Mouse (Mus musculus): Measurements from ENCODE around the gene Cdip1. TPM values are rescaled to one million over a fixed set of nuclear protein-coding genes. Genes with fewer than 3 reads are reported as not detected.
A peak's percentile ranks its signal among the peaks of the same experiment; 100 is the strongest.

Gene Cdip1
- total and polyA plus RNA-seq, 3 experiments: 58.4 to 94.3 (median 65.6) TPM

DNA sequence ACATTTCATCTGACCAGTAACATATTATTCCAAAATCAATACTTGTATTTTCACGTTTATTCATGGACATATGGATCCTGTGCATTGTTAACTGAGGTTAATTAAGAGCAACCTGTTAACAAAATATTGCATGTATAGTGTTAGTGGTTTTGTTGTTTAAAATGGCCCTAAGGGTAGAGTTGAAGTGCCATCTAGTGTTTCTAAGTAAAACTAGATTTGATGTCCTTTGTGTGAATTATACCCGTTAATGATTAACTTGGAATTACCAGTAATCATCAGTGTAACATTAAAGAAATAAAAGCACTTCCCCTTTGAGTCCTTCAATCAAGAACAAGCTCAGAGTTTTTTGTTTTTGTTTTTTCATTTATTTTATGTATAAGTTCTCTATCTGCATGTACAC is 1.2 kb upstream of the Cdip1 start:
- Histone ChIP-seq H3K9ac (ENCODE audit: low read depth, low read length) (no peak overlapping the region), H3K27ac (no peak overlapping the region), H3K36me3 (ENCODE audit: control insufficient read depth, insufficient read depth, low read length) (peaks cover 16% of the 10 kb centered on the region), H3K4me1 (ENCODE audit: control insufficient read depth, insufficient read depth, low read length) (peaks cover 6% of the 10 kb centered on the region), H3K27me3 (ENCODE audit: control insufficient read depth, insufficient read depth, low read length) (no peaks in the 10 kb centered on the region), H3K79me2 (replicated peaks; ENCODE audit: control insufficient read depth, insufficient read depth, low read length) (peaks cover 2% of the 10 kb centered on the region; the same call in 1 of the 2 replicates), H3K4me3 (no peak overlapping the region)
- peak; percentile 82 for TF ChIP-seq CTCF (IDR thresholded peaks at IDR 0.05)
- TF ChIP-seq EP300 (IDR thresholded peaks at IDR 0.05; ENCODE audit: insufficient read depth, low read depth, low read length): no peak
- intact Hi-C loops (cut with DNase I): loop anchor here (1.0 to 5.0 kb wide), 4 partner anchors 71 to 161 kb away; partner anchors contain the start of gene Coro7
- WGBS: 29% methylated on average over 2 of the region's 2 CpGs
- no peak for DNase-seq

DNA sequence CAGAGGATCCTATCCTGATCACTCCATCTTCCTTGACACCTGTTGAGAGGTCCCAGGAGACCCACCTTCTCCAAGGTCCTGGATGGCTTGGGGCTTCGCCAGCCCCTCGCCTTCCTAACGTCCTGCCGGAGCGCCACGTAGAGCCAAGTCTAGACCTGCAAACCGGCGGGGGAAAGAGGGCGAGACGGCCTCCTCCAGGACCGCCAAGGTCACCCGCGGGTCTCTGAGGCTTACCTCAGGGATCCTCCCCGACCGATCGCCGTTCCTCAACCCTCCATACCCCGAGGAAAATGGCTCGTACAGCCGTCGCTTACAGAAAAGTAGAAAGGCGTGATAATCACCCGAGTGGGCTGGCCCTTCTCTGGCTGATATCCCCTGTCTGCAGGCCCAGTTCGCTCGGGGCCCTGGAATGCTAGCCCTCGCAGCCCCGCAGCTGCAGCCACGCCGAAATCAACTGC is 752 bp downstream of the Cdip1 start:
- Histone ChIP-seq H3K27me3 (ENCODE audit: control insufficient read depth, insufficient read depth, low read length) (no peaks in the 10 kb centered on the region), H3K79me2 (replicated peaks; ENCODE audit: control insufficient read depth, insufficient read depth, low read length) (peaks cover 4% of the 10 kb centered on the region; the same call in 1 of the 2 replicates), H3K4me3 (peak overlapping the region; percentile 84), H3K27ac (peak overlapping the region; percentile 100), H3K9ac (ENCODE audit: low read depth, low read length) (peak overlapping the region; percentile 92), H3K4me1 (ENCODE audit: control insufficient read depth, insufficient read depth, low read length) (peaks cover 8% of the 10 kb centered on the region), H3K36me3 (ENCODE audit: control insufficient read depth, insufficient read depth, low read length) (peaks cover 27% of the 10 kb centered on the region)
- TF ChIP-seq CTCF (IDR thresholded peaks at IDR 0.05) (no peak), POLR2A (IDR thresholded peaks at IDR 0.05; ENCODE audit: insufficient read depth, low read depth, low read length) (no peak), EP300 (IDR thresholded peaks at IDR 0.05; ENCODE audit: insufficient read depth, low read depth, low read length) (no peak)
- intact Hi-C loops (cut with DNase I): loop anchor here (2.0 to 10.0 kb wide), 3 partner anchors 19 to 235 kb away; partner anchors contain the start of genes Hmox2 and Tfap4
- DNase-seq: no peak
- WGBS: under 1% methylated on average over 29 of the region's 29 CpGs

DNA sequence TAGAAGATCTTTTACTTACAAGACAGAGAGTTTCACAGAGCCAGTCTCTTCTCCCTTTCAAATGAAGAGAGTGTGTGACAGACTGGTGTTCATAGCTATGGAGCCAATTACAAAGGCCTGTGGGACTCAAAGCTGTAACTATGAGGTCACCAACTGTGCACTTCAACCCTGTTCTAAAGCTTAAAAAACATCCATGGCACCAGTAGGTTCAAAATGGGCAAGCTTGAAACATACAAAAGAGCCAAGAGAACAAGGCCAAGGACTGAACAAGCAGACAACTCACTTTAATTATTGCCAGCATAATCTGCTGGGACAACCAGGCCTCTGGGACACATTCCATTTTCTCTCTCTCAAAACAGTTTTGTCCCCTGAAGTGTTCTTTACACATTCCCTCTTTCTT is 1.9 kb downstream of the Cdip1 start:
- peaks cover 12% of the 10 kb centered on the region for H3K4me1 ChIP-seq (ENCODE audit: control insufficient read depth, insufficient read depth, low read length)
- intact Hi-C loops (cut with DNase I): loop anchor here (2.0 to 10.0 kb wide), 3 partner anchors 17 to 233 kb away; partner anchors contain the start of genes Hmox2 and Tfap4
- no peak for TF ChIP-seq EP300 (IDR thresholded peaks at IDR 0.05; ENCODE audit: insufficient read depth, low read depth, low read length)
- no peak for TF ChIP-seq CTCF (IDR thresholded peaks at IDR 0.05)
- no peak for TF ChIP-seq POLR2A (IDR thresholded peaks at IDR 0.05; ENCODE audit: insufficient read depth, low read depth, low read length)
- H3K4me3 ChIP-seq: no peak overlapping the region
- H3K36me3 ChIP-seq (ENCODE audit: control insufficient read depth, insufficient read depth, low read length): peaks cover 35% of the 10 kb centered on the region
- no peak overlapping the region for H3K9ac ChIP-seq (ENCODE audit: low read depth, low read length)
- H3K27me3 ChIP-seq (ENCODE audit: control insufficient read depth, insufficient read depth, low read length): no peaks in the 10 kb centered on the region
- H3K79me2 ChIP-seq (replicated peaks; ENCODE audit: control insufficient read depth, insufficient read depth, low read length): peaks cover 4% of the 10 kb centered on the region; the same call in 1 of the 2 replicates
- H3K27ac ChIP-seq: no peak overlapping the region
- DNase-seq: no peak

DNA sequence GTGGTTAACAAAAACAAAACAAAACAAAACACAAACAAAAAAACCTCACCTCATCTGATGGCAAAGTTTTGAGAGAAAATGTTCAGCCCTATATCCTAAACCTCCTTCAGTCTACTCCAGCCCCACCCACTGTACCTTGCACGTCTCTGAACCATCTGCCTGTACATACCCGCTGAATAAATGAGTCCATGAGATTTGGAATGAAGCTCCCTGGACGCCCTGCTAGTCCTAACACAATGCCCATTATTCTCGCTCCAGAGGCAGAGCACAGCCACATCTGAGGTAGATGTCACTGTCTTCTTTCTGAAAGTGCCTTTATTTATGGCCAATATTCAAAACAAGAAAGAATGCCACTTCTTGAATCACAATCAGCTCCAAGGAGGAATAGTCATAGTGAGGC is 4.4 kb downstream of the Cdip1 start:
- Histone ChIP-seq H3K36me3 (ENCODE audit: control insufficient read depth, insufficient read depth, low read length) (peaks cover 48% of the 10 kb centered on the region), H3K9ac (ENCODE audit: low read depth, low read length) (no peak overlapping the region), H3K4me1 (ENCODE audit: control insufficient read depth, insufficient read depth, low read length) (peaks cover 17% of the 10 kb centered on the region), H3K79me2 (replicated peaks; ENCODE audit: control insufficient read depth, insufficient read depth, low read length) (peaks cover 4% of the 10 kb centered on the region; the same call in 1 of the 2 replicates), H3K4me3 (no peak overlapping the region), H3K27me3 (ENCODE audit: control insufficient read depth, insufficient read depth, low read length) (no peaks in the 10 kb centered on the region), H3K27ac (no peak overlapping the region)
- intact Hi-C loops (cut with DNase I): loop anchor here (10.0 kb wide), 1 partner anchor 231 kb away; the partner anchor contains the start of gene Tfap4
- no peak for DNase-seq
- TF ChIP-seq EP300 (IDR thresholded peaks at IDR 0.05; ENCODE audit: insufficient read depth, low read depth, low read length): no peak
- no peak for TF ChIP-seq POLR2A (IDR thresholded peaks at IDR 0.05; ENCODE audit: insufficient read depth, low read depth, low read length)
- no peak for TF ChIP-seq CTCF (IDR thresholded peaks at IDR 0.05)
- WGBS: 23% methylated on average over 4 of the region's 4 CpGs

DNA sequence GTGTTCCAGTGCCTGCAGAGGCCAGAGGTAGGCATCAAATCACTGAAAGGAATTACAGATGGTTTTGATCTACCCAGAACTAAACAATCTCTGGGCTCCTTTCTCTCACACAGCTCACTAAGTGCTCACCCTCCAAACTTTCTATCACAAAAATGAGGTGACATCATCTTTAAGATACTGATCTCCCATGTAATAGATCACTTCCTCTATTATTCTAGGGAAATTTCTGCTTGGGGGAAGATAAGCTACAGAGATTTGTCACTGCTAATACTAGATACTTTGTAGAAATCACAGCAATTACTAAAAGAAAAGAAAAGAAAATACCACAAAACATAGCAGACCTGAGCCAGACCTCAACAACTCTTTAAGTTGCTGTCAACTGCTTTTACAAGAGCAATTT is 7.6 kb downstream of the Cdip1 start:
- H3K4me3 ChIP-seq: no peak overlapping the region
- intact Hi-C loops (cut with DNase I): loop anchor here (10.0 kb wide), 1 partner anchor 228 kb away; the partner anchor contains the start of gene Tfap4
- peak overlapping the region; percentile 1; the same call in 1 of the 2 replicates for H3K27ac ChIP-seq

DNA sequence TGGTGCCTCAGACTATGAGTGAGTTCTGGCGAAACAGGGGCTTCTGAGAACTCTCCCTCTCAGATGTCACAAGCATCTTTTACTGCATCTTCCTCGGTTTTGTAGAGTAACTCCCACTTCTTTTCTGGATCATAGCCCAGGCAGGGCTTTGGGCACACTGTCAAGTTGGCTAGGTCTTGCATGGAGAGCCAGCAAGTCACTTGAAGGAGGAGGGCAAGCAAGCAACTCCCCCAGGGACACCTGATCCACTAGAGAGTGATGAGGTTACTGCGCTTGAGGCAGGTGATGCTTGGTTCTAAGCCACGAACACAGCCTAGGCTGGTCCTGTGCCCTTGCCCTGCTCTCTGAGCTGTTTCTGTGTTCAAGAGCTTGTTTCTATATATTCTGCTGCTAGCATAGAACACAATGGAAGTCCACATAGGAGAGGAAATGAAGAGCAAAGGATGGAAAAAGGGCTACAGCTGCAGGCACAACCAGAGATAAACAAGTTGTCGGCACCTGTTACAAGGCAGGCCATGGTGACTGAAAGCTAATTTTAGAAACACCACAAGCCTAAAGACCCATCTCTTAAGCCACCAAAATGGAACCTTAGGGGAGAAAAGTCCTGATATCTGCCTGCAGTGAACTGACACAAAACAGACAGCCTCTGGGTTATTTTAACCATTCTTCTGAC is 8.4 kb downstream of the Cdip1 start:
- peaks cover 35% of the 10 kb centered on the region for H3K36me3 ChIP-seq (ENCODE audit: control insufficient read depth, insufficient read depth, low read length)
- WGBS: 21% methylated on average over 5 of the region's 5 CpGs
- intact Hi-C loops (cut with DNase I): loop anchor here (10.0 kb wide), 1 partner anchor 227 kb away; the partner anchor contains the start of gene Tfap4
- H3K27me3 ChIP-seq (ENCODE audit: control insufficient read depth, insufficient read depth, low read length): no peaks in the 10 kb centered on the region
- H3K4me1 ChIP-seq (ENCODE audit: control insufficient read depth, insufficient read depth, low read length): peaks cover 16% of the 10 kb centered on the region
- peak overlapping the region; percentile 15 for H3K27ac ChIP-seq
- TF ChIP-seq CTCF (IDR thresholded peaks at IDR 0.05) (no peak), EP300 (IDR thresholded peaks at IDR 0.05; ENCODE audit: insufficient read depth, low read depth, low read length) (peak; percentile 76; the same call in 1 of the 2 replicates)
- peak; percentile 66 to 68 for DNase-seq
- peaks cover 10% of the 10 kb centered on the region; the same call in 1 of the 2 replicates for H3K79me2 ChIP-seq (replicated peaks; ENCODE audit: control insufficient read depth, insufficient read depth, low read length)
- H3K9ac ChIP-seq (ENCODE audit: low read depth, low read length): no peak overlapping the region
- H3K4me3 ChIP-seq: no peak overlapping the region

More for the DNA sequence above, 7.6 kb downstream of the Cdip1 start:
- no peaks in the 10 kb centered on the region for H3K27me3 ChIP-seq (ENCODE audit: control insufficient read depth, insufficient read depth, low read length)
- TF ChIP-seq EP300 (IDR thresholded peaks at IDR 0.05; ENCODE audit: insufficient read depth, low read depth, low read length) (no peak), CTCF (IDR thresholded peaks at IDR 0.05) (no peak)
- peaks cover 40% of the 10 kb centered on the region for H3K36me3 ChIP-seq (ENCODE audit: control insufficient read depth, insufficient read depth, low read length)
- no peak for DNase-seq
- H3K4me1 ChIP-seq (ENCODE audit: control insufficient read depth, insufficient read depth, low read length): peaks cover 16% of the 10 kb centered on the region
- H3K9ac ChIP-seq (ENCODE audit: low read depth, low read length): no peak overlapping the region
- H3K79me2 ChIP-seq (replicated peaks; ENCODE audit: control insufficient read depth, insufficient read depth, low read length): peaks cover 8% of the 10 kb centered on the region
